Mouse (Mus musculus): Measurements from ENCODE around the gene Ngb.

The Ngb gene

DNA sequence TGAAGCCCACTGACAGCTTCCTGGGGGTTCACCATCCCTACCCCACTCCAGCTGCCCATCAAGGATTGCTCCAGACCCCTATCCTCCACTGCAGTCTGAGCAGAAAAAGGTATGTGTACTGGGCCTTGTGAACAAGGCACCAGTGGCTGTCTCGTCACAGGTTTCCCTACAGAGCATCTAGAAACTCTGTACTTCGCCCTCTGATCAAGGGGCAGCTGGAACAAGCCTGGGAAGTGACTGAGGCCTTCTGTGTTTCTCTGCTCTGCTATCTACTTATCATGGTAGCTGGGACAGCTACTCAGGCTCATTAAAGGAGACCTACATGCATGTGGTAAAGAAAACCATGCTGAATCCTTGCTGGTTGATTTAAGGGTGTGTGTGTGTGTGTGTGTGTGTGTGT is 12.6 kb downstream of the Ngb start:
- DNase-seq = no peak

DNA sequence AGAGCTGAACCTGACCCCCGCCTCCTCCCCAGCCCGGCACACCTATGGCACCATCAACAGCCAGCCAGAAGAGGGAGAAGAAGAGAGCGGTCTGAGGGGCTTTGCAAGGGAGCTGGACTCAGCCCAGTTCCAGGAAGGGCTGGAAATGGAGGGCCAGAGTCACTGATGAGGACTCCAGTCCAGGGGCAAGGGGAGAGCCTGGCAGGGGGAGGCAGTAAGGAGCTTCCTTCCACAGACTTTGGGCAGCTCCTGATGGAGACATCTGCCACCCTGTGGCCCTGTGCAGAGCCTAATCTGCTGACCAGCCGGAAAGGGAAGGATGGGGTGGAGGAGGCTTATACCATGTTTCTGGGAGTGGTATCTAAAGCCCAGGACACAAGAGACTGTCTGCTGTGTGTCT is 13.1 kb downstream of the Ngb start:
- no peak for DNase-seq

DNA sequence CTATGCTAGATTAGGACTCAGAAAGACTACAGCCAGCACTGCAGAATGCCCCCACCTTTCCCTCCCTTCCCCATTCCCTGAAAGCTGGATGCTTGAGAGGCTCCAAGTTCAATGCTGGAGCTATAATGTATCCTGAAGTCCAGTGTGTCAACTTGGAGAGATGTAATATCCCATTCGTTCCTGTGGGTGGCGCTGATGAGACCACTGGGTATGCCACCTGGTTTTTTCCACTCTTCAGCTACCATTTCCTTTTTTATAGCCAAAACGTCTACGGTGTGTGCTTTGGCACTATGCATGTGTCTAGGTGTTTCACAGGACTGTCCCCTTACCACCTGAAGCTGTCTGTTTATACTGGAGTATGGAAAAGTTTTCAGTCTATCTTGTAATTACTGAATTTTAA is 14.0 kb downstream of the Ngb start:
- peak; percentile 42 for DNase-seq

DNA sequence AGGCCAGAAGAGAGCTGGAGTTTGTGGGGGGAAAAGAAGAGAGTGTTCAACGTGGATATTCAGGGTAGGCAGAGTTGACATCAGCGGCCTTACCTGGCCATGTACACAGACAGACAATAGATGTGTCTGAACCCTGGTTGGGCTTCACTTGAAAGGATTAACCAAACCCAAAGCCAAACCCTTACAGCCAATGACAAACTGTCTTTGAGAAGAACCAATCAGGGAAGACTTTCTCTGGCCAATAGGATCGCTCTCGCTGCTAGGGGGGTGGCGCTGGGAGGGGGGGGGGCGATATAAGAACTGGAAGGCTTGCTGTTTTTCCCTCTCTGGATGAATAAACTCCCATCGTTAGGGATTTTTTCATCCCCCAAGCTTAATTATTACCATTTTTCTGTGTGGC is 15.1 kb downstream of the Ngb start:
- no peak for DNase-seq

DNA sequence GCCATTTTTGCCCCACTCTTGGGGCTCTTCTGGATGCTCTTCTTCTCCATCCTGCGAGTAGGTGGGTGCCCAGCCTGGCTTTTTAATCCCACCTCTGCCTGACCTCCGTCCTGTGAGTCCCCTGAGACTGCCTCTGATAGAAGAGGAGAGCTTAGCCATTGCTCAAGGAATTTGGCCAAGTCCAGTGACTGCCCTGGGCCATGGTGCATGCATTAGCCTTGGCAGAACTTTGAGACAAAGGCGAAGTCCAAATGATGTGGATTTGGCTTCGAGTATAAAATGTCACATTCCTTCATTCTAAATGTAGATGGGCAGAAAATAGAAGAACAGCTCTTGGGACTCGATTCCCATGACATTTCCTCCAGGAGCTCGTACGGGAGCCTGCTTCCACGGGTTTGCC is 19.5 kb downstream of the Ngb start:
- DNase-seq = no peak

DNA sequence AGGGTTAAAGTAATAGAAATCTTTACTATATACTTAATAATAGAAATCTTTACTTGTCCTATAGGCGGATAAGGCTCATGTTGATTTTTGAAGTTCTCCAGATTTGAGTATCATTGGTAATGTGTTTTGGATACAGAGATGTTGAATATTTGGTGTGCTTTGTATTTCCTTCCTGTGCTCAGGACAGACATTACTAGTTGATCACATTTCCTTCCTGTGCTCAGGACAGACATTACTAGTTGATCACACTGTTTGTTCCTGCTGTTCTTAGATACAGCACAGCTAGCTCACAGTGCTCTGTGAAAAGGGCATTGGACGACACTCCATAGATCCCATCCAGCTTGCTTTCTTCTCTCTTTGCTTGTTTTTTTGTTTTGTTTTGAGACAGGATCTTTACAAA is 25.7 kb downstream of the Ngb start:
- no peak for DNase-seq

DNA sequence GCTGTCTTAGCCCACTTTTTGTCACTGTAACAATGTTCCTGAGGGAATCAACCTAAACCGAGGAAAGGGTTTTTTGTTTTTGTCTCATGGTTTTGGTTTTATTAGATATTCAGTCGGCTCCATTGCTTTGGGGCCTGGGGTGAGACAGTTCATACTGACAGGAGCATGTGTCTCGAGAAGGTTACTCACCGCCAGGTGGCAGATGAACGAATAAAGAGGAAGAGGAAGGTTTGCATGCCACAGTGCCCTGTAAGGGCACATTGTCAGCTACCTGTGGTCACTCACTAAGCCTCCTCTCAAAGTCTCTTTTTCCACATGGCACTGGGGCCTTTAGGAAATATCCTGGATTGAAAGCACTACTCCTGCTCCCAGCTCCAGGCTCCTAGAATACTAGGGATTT is 31.8 kb downstream of the Ngb start:
- DNase-seq = no peak

DNA sequence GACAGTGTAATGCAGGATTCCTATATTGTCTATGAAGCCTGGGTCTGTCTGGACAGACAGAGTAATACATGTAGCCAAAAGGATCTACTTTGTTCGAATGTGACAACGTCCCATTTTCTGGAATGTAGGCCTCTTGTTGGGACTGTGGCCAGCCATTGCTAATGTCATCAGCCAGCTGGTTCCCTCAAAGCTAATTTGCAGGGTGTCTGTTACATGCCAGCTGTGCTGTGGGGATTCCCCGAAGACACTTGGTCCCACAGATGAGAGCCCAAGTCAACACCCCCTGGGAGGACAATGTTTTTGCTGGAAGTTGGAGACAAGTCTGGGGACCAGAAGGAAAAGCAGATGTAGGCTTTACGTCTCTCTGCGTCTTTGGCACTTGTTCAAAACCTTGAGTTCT is 35.9 kb downstream of the Ngb start:
- DNase-seq = peak; percentile 39

DNA sequence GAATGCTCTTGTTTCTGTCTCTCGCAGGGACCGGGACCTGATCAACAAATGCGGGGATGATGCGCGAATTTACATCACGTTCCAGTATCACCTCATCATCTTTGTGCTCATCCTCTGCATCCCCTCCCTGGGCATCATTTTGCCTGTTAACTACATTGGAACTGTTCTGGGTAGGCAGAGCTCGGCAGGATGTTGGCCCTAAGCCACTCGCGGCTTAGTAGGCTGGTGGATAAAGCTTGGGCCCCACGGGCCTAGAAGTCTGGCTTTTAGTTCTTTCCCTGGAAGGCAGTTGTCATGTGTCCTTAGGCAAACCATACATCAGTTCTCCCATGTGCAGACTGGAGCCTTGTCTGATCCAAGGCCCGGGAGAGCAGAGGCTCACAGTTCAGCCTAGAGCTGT is 36.9 kb downstream of the Ngb start:
- DNase-seq = peak; percentile 49

DNA sequence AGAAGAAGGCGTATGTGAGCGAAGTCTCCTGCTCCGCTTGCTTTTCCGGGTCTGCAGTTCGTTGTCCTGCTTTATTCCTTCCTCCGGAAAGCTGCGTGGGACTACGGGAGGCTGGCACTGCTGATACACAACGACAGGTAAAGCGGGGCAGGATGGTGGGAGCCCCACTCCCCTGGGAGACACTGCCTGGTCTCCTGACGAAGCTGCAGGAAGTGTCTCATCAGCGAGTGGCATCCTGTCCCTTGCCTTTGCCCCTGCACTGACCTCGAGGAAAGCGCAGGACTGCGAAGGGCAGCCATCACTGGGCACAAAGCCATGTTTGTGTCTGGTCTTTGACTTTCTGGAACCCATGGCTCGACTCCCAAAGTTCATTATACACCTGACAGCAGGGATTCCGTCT is 45.3 kb downstream of the Ngb start:
- no peak for DNase-seq

DNA sequence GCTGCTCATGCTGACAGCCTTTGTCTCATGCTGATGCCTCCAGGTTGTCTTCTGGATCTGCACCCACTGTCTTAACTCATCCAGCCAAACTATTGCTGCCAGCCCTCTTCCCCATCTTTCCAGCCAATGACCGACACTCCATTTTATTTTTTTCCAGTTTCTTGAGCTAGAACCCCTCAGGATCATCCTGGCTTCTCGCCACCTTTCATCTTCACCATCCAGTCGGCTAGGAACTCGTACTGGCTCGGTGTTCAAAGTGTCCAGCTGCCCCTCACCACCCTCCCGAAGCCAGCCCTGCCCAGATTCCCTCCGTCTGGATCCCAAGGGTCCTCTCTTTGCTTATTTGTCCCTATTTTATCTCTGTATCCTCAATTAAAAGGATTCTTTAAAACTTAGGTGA is 47.5 kb downstream of the Ngb start:
- DNase-seq = no peak

DNA sequence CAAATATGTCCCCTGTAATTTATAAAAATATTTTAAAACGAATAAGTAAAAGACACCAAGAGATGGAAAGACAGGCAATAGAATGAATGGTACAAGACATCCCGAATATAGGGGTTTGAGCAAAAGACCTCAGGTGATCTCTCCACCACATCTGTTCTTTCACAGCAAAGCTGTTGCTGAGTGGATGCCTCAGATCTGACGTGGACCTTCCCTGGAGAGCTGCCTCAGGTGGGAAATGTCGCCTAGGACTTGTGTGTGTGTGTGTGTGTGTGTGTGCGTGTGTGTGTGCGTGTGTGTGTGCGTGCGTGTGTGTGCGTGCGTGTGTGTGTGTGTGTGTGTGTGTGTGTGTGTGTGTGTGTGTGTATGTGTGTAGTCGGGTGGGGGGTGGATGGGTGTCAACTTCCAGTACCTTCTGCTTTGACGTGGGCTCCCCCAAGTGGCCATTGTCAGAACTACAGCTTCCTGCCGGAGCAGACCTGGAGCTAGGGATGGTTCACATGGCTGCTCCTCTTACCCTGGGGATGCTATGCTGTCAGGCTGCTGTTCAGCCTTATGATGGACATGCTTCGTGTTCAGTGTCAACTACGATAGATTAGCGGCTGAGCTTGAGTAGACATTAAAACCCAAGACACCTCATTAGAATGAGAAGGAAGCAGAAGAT is 49.5 kb downstream of the Ngb start:
- peak; percentile 94 for DNase-seq

DNA sequence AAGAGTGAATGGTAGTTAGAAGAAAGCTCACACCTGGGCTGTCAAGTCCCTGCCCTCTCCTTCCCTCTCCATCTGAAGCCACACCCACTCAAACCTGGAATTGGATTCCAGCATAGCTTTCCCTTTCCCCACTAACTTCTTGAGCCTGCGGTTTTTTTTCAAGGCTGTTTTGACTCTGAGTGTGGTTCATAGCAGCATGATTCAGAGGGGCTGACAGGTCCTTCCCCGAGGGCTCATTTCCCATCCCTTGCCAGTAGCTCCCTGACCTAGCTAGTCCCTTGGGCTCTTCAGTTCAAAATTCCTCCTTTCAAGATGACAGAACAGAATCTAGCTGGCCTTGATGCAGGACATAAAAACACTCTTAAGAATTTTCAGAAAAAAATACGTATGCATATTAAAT is 54.8 kb downstream of the Ngb start:
- no peak for DNase-seq
